Mouse (Mus musculus) heart, postnatal 0 days (tissue): ENCODE results near the gene Tubb4a.

Experiments
- CTCF ChIP-seq: IDR thresholded peaks from 2 replicates; pipeline ENCODE4 v1.5.1; 2016; ENCODE audit warnings: antibody characterized with exemption, control low read depth, low read depth
- EP300 ChIP-seq: IDR thresholded peaks from 2 replicates; pipeline ENCODE4 v1.6.1; 2016; ENCODE audit warnings: antibody characterized with exemption, low read depth

- no peak for TF ChIP-seq EP300
- TF ChIP-seq CTCF, result no peak
Measured at GRCm38 (mm10) chr17:57047406-57047805, 40.2 kb downstream of the Tubb4a start.
